Comparison of ENCODE assay signal across 17 mouse cellular contexts in genomic region chr3:105023371-105024005, GRCm38 (mm10). TPM values are rescaled to one million over a fixed set of nuclear protein-coding genes. Genes with fewer than 3 reads are reported as not detected.
DNase-seq lines count a peak whose midpoint lies in the region; ATAC-seq lines count a peak whose summit lies in the region.
"Had no signal": no experiment of that assay in that cellular context is flagged by ENCODE, and none has a peak within 500 bp of the region (broad histone marks: within the 10 kb centered on the region; RNA-seq: fewer than 3 reads in every experiment).

No protein-coding gene starts in this region.

- intact Hi-C loops in heart, postnatal 14 days (cut with DNase I), result no loop called here

- H3K4me1 ChIP-seq in heart, embryonic 11.5 days (ENCODE audit: control insufficient read depth, insufficient read depth, low read length), result peaks cover 24% of the 10 kb centered on the region
- no peaks in the 10 kb centered on the region for H3K4me1 ChIP-seq in liver, embryonic 11.5 days (replicated peaks; ENCODE audit: control insufficient read depth, insufficient read depth, low read length)
- H3K4me1 ChIP-seq in hindbrain, embryonic 16.5 days (ENCODE audit: control insufficient read depth, insufficient read depth, low read depth, low read length), result no peaks in the 10 kb centered on the region
- peaks cover 6% of the 10 kb centered on the region for H3K4me1 ChIP-seq in forebrain, embryonic 10.5 days
- H3K4me1 ChIP-seq: forebrain, embryonic 15.5 days had no signal

- no peak for ATAC-seq in heart, embryonic 11.5 days (replicated peaks; ENCODE audit: insufficient number of reproducible peaks, low FRiP score, low TSS enrichment)
- no peak for ATAC-seq in liver, embryonic 11.5 days (replicated peaks; ENCODE audit: low FRiP score)
- 0 out of 2 replicates have a peak, but pooled peaks have one; percentile 17 for ATAC-seq in hindbrain, embryonic 16.5 days
- no peak for ATAC-seq in CD4-positive, CD25-positive, alpha-beta regulatory T cell, adult 4 months
- ATAC-seq: forebrain, embryonic 15.5 days; Patski had no signal

- no peaks in the 10 kb centered on the region for H3K27me3 ChIP-seq in heart, embryonic 11.5 days (ENCODE audit: control insufficient read depth, insufficient read depth, low read length)
- no peaks in the 10 kb centered on the region for H3K27me3 ChIP-seq in liver, embryonic 11.5 days (replicated peaks; ENCODE audit: control insufficient read depth, insufficient read depth, low read length)
- no peaks in the 10 kb centered on the region for H3K27me3 ChIP-seq in hindbrain, embryonic 16.5 days (replicated peaks; ENCODE audit: control insufficient read depth, insufficient read depth, low read length)
- no peaks in the 10 kb centered on the region for H3K27me3 ChIP-seq in forebrain, embryonic 10.5 days (ENCODE audit: poor library complexity, severe bottlenecking)
- H3K27me3 ChIP-seq: forebrain, embryonic 15.5 days; neural tube, embryonic 15.5 days; Patski had no signal

- H3K4me2 ChIP-seq in heart, embryonic 11.5 days, result no peak overlapping the region
- H3K4me2 ChIP-seq in liver, embryonic 11.5 days, result no peak overlapping the region
- no peak overlapping the region for H3K4me2 ChIP-seq in hindbrain, embryonic 16.5 days (ENCODE audit: low read length)
- H3K4me2 ChIP-seq: forebrain, embryonic 15.5 days; neural tube, embryonic 15.5 days had no signal

- peak overlapping the region; percentile 62; the same call in 1 of the 2 replicates for H3K27ac ChIP-seq in heart, embryonic 11.5 days (ENCODE audit: low read depth, low read length)
- no peak overlapping the region for H3K27ac ChIP-seq in liver, embryonic 11.5 days (ENCODE audit: low read depth, low read length)
- no peak overlapping the region for H3K27ac ChIP-seq in hindbrain, embryonic 16.5 days (ENCODE audit: low read depth, low read length)
- H3K27ac ChIP-seq in macrophage, result peak overlapping the region; percentile 100
- no peak overlapping the region for H3K27ac ChIP-seq in forebrain, embryonic 10.5 days
- H3K27ac ChIP-seq: forebrain, embryonic 15.5 days; midbrain, embryonic 10.5 days; neural tube, embryonic 15.5 days had no signal

- peaks cover 11% of the 10 kb centered on the region; the same call in 1 of the 2 replicates for H3K36me3 ChIP-seq in heart, embryonic 11.5 days (ENCODE audit: control insufficient read depth, insufficient read depth, low read length)
- H3K36me3 ChIP-seq in liver, embryonic 11.5 days (ENCODE audit: control insufficient read depth, insufficient read depth, low read length), result peaks cover 7% of the 10 kb centered on the region; the same call in 1 of the 2 replicates
- H3K36me3 ChIP-seq in hindbrain, embryonic 16.5 days (ENCODE audit: control insufficient read depth, insufficient read depth, low read length), result peaks cover 6% of the 10 kb centered on the region; the same call in 1 of the 2 replicates
- H3K36me3 ChIP-seq in macrophage (ENCODE audit: inconsistent target), result peaks cover 22% of the 10 kb centered on the region
- peaks cover 51% of the 10 kb centered on the region for H3K36me3 ChIP-seq in forebrain, embryonic 10.5 days (replicated peaks)

- H3K9ac ChIP-seq in heart, embryonic 11.5 days (ENCODE audit: low read depth, low read length), result no peak overlapping the region
- no peak overlapping the region for H3K9ac ChIP-seq in liver, embryonic 11.5 days (ENCODE audit: low read depth, low read length)
- H3K9ac ChIP-seq in hindbrain, embryonic 16.5 days (ENCODE audit: low read depth, low read length), result no peak overlapping the region
- H3K9ac ChIP-seq: forebrain, embryonic 15.5 days; neural tube, embryonic 15.5 days had no signal

- H3K79me2 ChIP-seq in macrophage (ENCODE audit: inconsistent target), result peaks cover 91% of the 10 kb centered on the region

- no peak overlapping the region for H3K4me3 ChIP-seq in heart, embryonic 11.5 days (ENCODE audit: low read depth, low read length)
- no peak overlapping the region for H3K4me3 ChIP-seq in liver, embryonic 11.5 days (ENCODE audit: low read depth, low read length)
- H3K4me3 ChIP-seq in hindbrain, embryonic 16.5 days (ENCODE audit: low read length), result no peak overlapping the region
- no peak overlapping the region for H3K4me3 ChIP-seq in macrophage (ENCODE audit: inconsistent target)
- no peak overlapping the region for H3K4me3 ChIP-seq in forebrain, embryonic 10.5 days
- H3K4me3 ChIP-seq: forebrain, embryonic 15.5 days; midbrain, embryonic 10.5 days; neural tube, embryonic 15.5 days had no signal

- H3K9me3 ChIP-seq in heart, embryonic 11.5 days (replicated peaks; ENCODE audit: control insufficient read depth, low read length), result no peaks in the 10 kb centered on the region
- no peaks in the 10 kb centered on the region for H3K9me3 ChIP-seq in liver, embryonic 11.5 days (ENCODE audit: control insufficient read depth, low read length)
- no peaks in the 10 kb centered on the region for H3K9me3 ChIP-seq in hindbrain, embryonic 16.5 days (ENCODE audit: control insufficient read depth, low read length)
- no peaks in the 10 kb centered on the region for H3K9me3 ChIP-seq in forebrain, embryonic 10.5 days
- H3K9me3 ChIP-seq: forebrain, embryonic 15.5 days; midbrain, embryonic 10.5 days; neural tube, embryonic 15.5 days had no signal

- 58% methylated on average over 10 of the region's 10 CpGs for WGBS in heart, embryonic 11.5 days (ENCODE audit: insufficient replicate concordance)
- 63% methylated on average over 10 of the region's 10 CpGs for WGBS in liver, embryonic 11.5 days
- 83% methylated on average over 10 of the region's 10 CpGs for WGBS in hindbrain, embryonic 16.5 days
- WGBS in macrophage (ENCODE audit: missing documents), result 34% methylated on average over 9 of the region's 10 CpGs
- whole genome bisulfite sequencing in forebrain, embryonic 10.5 days, result 93% methylated on average over 10 of the region's 10 CpGs

- no peak for DNase-seq in heart, postnatal 14 days
- peak; percentile 9 for DNase-seq in liver
- no peak for DNase-seq in liver, embryonic 11.5 days (ENCODE audit: low spot score)
- no peak for DNase-seq in forebrain, embryonic 10.5 days (ENCODE audit: extremely low spot score, low spot score)
- DNase-seq: thymus, adult 18-20 months had no signal

RNA-seq across cellular contexts. Expression of gene Cttnbp2nl, which starts 29.5 kb away (rescaled TPM):
- 26.1 and 35.7 TPM in 2 replicates for polyA plus RNA-seq in heart, embryonic 11.5 days (2014; fragmentation: Nextera tagmentation; extraction: Ambion mirVana)
- total RNA-seq in heart, postnatal 14 days (2021), result 10 to 100 TPM; 30.2 to 31.3 TPM
- polyA plus RNA-seq in liver, embryonic 11.5 days (2014; fragmentation: Nextera tagmentation; extraction: Ambion mirVana), result 12.1 and 12.6 TPM in 2 replicates
- 40.6 and 49.4 TPM in 2 replicates for polyA plus RNA-seq in hindbrain, embryonic 16.5 days (2015; fragmentation: Nextera tagmentation; extraction: Ambion mirVana)
- 10 to 100 TPM; 19.6 to 88.4 (median 53.1) TPM for total RNA-seq in macrophage (2018; cell fraction: chromatin; rRNA removed)
- total RNA-seq in macrophage (2018; cell fraction: cytosol; rRNA removed), result 10 to 100 TPM; 38.4 to 91.1 (median 57.9) TPM
- 100 to 1,000 TPM in 1 of 26 experiments, 10 to 100 TPM in 25; 33.0 to 102 (median 46.7) TPM for total RNA-seq in macrophage (2018; cell fraction: nucleus; rRNA removed)
- 54.1 to 88.6 TPM (median 71.3 TPM) in 3 replicates for polyA plus RNA-seq in macrophage (2018)
- polyA plus RNA-seq in CD4-positive, CD25-positive, alpha-beta regulatory T cell, adult 4 months (2017; shearing (Covaris generic)), result under 1 TPM in 1 of 2 experiments, not detected in 1; 0.15 TPM
- 34.3 and 36.7 TPM in 2 replicates for polyA plus RNA-seq in forebrain, embryonic 10.5 days (2016; fragmentation: Nextera tagmentation; extraction: Ambion mirVana)

RNA-seq across cellular contexts. Expression of gene 4930564D02Rik, which starts 43.2 kb away (rescaled TPM):
- polyA plus RNA-seq in heart, embryonic 11.5 days (2014; fragmentation: Nextera tagmentation; extraction: Ambion mirVana), result not detected in 2 replicates
- not detected for total RNA-seq in heart, postnatal 14 days (2021)
- not detected in 2 replicates for polyA plus RNA-seq in liver, embryonic 11.5 days (2014; fragmentation: Nextera tagmentation; extraction: Ambion mirVana)
- not detected in 2 replicates for polyA plus RNA-seq in hindbrain, embryonic 16.5 days (2015; fragmentation: Nextera tagmentation; extraction: Ambion mirVana)
- total RNA-seq in macrophage (2018; cell fraction: chromatin; rRNA removed), result not detected
- total RNA-seq in macrophage (2018; cell fraction: cytosol; rRNA removed), result not detected
- total RNA-seq in macrophage (2018; cell fraction: nucleus; rRNA removed), result under 1 TPM in 1 of 26 experiments, not detected in 25; 0.97 TPM
- polyA plus RNA-seq in macrophage (2018), result not detected in 3 replicates
- polyA plus RNA-seq in CD4-positive, CD25-positive, alpha-beta regulatory T cell, adult 4 months (2017; shearing (Covaris generic)), result not detected
- polyA plus RNA-seq in forebrain, embryonic 10.5 days (2016; fragmentation: Nextera tagmentation; extraction: Ambion mirVana), result not detected in 2 replicates
- total RNA-seq: adrenal gland, postnatal 4 days; hematopoietic stem cell, adult 5-6 weeks; left cerebral cortex, adult 8-10 months had no signal
- polyA plus RNA-seq: C2C12; forebrain, embryonic 15.5 days; midbrain, embryonic 10.5 days; neural tube, embryonic 15.5 days; Patski had no signal

Comparison
In these comparisons a context has a peak if more than half of its experiments do, and no peak if none do; other contexts are left out.
1. H3K27ac ChIP-seq: peak in heart, embryonic 11.5 days (single experiment) and macrophage (single experiment); none in liver, embryonic 11.5 days (single experiment), hindbrain, embryonic 16.5 days (single experiment) and forebrain, embryonic 10.5 days (single experiment).
2. RNA of gene Cttnbp2nl, which starts 29.5 kb away (polyA plus RNA-seq): 54.1 to 88.6 TPM in macrophage, 40.6 to 49.4 TPM in hindbrain, embryonic 16.5 days, 34.3 to 36.7 TPM in forebrain, embryonic 10.5 days, 26.1 to 35.7 TPM in heart, embryonic 11.5 days and 12.1 to 12.6 TPM in liver, embryonic 11.5 days; 0.15 TPM in CD4-positive, CD25-positive, alpha-beta regulatory T cell, adult 4 months; every median in the first group is over 10 times any median in the second.